Mouse (Mus musculus): ENCODE data around the gene Ubxn11.

DNA sequence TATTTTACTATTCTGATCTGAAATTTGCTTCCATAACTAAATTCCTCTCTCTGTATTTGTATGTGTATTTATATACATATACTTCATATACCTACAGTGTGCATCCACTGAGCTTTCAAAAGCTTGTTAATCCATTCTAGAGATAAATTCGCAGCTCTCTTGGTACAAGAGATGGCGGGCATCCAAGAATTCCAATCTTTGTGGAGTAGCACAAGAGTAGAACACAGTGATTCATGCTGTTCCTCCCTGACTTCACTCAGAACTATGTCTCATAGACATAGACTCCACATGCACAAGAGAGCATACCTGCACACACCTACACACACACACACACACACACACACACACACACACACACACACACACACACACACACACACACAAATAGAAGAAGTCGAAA lies 70.0 kb downstream of the Ubxn11 start:
- TF ChIP-seq CTCF (IDR thresholded peaks at IDR 0.05; ENCODE audit: borderline replicate concordance, control insufficient read depth, extremely low read depth, insufficient read depth, low read length, poor library complexity) (no peak), POLR2A (IDR thresholded peaks at IDR 0.05; ENCODE audit: control insufficient read depth, extremely low read depth, insufficient read depth, low read length, poor library complexity) (no peak)

All from thymus, adult 2 months (tissue).